14 mouse cellular contexts compared by ENCODE assay signal in the genomic region with DNA sequence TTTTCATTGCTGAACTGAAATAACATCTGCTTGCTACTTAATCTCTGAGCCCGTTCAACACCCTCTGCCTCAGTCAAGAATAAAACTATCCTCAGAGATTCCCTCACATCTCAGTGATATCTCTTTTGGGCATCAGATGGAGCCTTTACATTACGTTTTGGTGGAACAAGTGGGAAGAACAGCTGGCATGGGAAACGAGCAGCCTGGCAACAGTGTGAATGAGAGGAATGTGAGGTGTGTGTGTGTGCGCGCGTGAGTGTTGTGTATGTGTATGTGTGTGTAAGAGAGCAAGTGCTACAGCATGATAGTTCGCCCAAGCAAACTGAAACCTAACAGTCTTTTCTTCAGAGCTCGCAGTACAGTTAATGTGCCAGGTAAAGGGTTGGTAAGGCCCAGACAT.
"Had no signal": no experiment of that assay in that cellular context is flagged by ENCODE, and none has a peak within 500 bp of the region (broad histone marks: within the 10 kb centered on the region; RNA-seq: fewer than 3 reads in every experiment).

No protein-coding gene starts in this region.

- ATAC-seq: intestine, embryonic 15.5 days; liver, embryonic 12.5 days; midbrain, embryonic 13.5 days; midbrain, embryonic 16.5 days had no signal

- DNase-seq: kidney, adult 11 months; kidney, adult 8-10 months; kidney, postnatal 10 days; kidney, postnatal 36 days; liver; lung, adult 18-20 months; lung, postnatal 10 days; lung, postnatal 36 days; retina, postnatal 1 day; thymus, postnatal 25 days had no signal
